Mouse (Mus musculus) liver, adult (tissue): ENCODE data around the gene Fzd10.

Experiments used
- GATA4 ChIP-seq: IDR thresholded peaks from 2 replicates; pipeline ENCODE4 v1.6.1; 2014; ENCODE audit warnings: mild to moderate bottlenecking, low read length; ENCODE audit not compliant: insufficient replicate concordance

Fzd10 gene

DNA sequence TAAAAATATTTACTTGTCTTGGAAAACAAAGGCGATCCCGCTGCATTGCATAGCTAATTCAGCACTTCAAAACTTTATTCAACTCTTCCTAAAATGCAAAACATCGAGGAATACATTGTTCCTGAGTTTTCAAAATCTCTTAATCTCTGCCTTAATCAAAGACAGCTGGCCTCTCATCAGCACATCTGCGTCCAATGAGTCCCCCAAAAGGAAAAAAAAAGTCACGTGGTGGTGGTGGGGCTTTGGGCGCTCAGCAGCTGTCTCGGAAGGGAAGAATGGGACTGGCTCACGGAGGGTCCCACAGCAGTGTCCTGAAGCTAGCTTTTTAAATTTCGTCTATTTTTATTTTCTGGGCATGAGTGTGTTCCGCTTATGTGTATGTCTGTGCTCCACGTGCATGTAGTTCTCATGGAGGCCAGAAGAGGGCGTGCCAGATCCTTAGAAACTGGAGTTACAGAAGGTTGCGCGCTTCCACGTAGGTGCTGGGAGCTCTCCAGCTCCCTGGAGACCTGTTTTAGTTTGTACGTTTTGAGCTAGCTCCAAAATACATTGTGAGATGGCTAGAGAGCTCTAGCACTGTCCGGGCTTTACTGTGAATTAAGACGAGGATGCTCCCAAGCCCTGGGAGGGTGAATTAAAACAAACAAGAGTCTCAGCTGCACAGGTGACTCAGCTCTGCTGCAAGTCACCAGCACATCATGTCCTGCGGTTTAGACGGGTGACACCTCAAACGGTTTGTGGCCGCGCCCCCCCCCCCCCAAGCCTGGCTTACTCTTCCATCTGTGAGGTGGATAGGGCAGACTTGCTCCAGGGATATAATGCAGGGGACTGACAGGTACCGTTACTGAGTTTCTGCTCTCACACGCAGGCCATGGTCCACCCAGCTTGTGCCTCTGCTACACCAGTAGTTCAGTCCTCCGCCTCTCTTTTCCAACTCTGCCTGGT is 36.7 kb downstream of the Fzd10 start:
- TF ChIP-seq GATA4 = no peak

DNA sequence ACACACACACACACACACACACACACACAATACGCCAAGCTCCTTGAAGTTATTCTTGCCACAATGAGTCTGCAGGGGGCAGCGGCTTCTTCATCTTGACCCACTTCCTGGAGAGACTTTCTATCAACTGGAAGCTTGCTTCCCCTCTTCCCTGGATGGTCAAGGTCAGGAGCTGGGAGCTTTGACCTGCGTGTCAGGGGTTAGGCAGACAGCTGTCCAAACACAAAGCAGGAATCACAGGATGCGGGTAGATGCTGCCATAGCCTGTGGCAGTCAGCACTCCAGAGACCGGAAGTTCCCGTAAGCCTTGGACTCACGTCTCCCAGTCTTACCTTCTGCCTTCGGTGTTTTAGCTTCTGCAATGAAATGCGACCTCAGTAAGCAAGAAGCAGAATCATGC is 38.1 kb downstream of the Fzd10 start:
- no peak for TF ChIP-seq GATA4

DNA sequence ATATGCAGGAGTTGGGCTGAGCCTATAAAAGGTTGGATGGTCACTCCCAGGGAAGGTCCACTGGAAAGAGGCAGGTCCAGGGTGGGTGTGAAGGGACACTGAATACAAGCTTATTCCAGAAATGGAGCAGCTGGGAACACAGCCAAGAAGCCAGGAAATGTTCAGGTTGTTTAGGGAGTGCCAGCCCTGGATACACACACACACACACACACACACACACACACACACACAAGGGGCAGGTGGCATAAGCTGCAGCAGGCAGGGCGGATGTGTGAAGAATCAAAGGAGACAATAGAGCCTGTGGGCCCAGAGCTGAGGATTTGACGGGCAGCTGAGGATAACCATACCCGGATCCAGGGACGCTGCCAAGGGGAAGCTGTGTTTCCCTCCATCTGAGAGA is 42.4 kb downstream of the Fzd10 start:
- no peak for TF ChIP-seq GATA4

DNA sequence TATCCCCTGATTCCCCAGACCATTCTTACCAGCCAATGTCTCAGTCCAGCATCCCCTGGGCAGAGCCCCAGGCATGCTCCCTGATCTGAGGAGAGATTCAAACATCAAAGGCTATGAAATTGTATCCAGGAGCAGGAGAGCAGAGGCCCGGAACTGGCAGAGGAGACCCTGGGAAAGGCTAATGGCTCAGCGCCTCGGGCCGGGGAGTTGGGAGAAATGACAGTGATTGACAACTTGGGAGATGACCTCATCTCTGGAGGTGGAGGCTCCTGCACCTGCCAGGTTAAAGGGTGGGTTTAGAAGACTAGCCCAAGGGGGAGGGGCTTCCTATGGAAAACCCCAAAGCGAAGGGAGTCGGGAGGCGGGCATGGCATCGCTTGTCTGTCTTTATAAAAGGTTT is 45.1 kb downstream of the Fzd10 start:
- TF ChIP-seq GATA4 = no peak

DNA sequence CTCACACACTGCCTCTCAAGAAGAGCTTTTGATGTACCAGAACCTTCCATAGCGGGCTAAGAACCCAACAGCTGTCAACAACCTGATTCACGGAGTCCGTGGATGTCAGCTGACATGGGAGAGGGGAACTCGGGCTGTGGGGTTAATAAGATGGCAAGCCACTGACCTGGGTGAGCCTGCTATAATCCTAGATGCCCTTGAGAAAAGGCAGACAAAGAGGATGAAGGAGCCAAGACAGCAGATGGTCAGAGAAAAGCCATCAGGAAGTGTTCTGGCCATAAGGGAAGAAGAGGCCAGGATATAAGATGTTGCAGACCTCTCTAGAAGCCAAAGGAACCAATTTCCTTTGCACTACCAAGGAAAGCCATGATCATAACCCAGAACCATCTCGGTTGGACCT is 45.6 kb downstream of the Fzd10 start:
- no peak for TF ChIP-seq GATA4

DNA sequence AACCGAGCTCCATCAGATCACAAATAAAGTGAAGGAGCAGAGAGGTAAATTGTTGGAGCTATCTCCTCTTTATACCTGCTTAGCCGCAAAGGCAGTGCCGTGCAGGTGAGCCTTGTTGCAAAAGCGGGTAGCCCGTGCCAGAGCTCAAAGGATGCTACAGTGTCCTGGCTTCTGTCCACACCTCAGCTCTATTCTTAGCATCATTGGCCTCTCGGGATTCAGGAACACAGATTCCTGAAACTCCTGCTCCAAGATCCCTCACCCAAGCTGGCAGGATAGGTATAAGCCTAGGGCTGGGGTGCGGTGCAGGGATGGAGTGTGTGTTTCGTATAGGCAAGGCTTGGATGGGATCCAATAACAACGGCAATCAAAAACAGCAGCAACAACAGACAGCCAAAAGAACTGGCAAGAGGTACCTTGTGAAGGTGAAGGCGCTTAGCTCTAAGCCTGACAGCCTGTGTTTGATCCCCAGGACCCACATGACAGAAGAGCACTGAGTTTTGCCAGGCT is 46.6 kb downstream of the Fzd10 start:
- TF ChIP-seq GATA4 = no peak

DNA sequence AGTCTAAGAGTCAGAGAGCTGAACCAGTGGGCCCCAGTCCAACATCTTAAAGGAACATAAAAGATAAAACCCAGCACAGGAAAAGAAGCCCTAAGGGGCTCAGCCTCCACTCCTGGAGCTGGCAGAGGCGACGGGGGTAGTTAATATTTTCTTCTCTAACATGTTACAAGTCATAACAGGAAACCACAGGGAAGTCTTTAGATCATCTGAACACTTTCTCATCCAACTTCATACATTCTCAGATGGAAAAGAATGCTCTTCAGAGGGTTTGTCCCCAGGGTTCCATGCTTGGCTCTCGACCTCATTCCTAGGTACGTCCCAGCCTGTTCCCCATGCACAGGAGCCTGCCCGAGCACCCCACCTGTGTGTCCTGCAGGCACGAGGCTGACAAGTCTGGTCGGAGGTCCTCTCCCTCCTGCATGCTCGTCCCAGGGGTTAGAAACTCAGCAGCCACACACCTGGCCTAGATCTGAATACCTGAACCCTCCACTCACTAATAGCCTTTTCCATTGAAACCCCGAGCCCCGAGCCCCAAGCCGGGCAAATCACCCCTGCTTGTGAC is 48.8 kb downstream of the Fzd10 start:
- no peak for TF ChIP-seq GATA4
